Mouse (Mus musculus): Measurements from ENCODE around the gene Zmiz1.
A peak's percentile ranks its signal among the peaks of the same experiment; 100 is the strongest.

Gene Zmiz1

GRCm38 (mm10) chr14:25454066-25454760 is 4.8 kb upstream of the Zmiz1 start:
- DNase-seq (ENCODE audit: low spot score in 2 of 2) = no peak

- DNase-seq (ENCODE audit: low spot score in 2 of 2) = no peak
These were observed 2.1 kb upstream of the Zmiz1 start for GRCm38 (mm10) chr14:25456666-25457433.

- peak; percentile 83 to 87 for DNase-seq (ENCODE audit: low spot score in 2 of 2)
These were observed 1.5 kb upstream of the Zmiz1 start for GRCm38 (mm10) chr14:25457434-25457957.

GRCm38 (mm10) chr14:25458111-25459015 is 622 bp upstream of the Zmiz1 start:
- no peak for DNase-seq (ENCODE audit: low spot score in 2 of 2)

DNA sequence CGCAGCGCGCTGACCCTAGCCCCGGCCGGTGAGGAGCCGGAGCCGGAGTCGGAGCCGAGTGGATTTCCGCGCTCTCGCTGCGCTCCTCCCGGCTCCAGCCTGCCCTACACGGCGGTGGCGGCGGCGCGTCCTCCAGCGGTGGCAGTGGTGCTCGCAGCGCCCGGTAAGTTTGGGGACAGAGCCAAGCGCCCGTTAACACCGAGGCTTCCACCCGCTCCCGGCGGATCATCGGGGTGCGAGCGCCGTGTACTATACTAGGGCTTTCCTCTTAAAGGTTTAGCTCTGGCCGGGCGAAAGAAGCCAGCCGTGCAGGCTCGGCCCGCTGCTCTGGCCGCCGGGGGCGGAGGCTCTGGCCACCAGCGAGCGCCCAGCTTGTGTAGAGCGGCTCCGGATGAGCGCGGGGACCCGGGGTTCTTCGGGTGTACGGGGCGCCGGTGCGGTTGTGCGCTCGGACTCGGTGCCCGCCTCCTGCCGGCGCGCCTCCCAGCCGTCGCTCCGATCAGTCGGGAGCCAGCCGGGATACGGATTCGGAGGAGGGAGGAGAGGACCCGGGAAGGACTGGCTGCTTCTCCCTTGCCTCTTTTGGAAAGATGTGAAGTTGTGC is 511 bp downstream of the Zmiz1 start:
- DNase-seq (ENCODE audit: low spot score in 2 of 2) = peak in 1 of 2 experiments; percentile 63

DNA sequence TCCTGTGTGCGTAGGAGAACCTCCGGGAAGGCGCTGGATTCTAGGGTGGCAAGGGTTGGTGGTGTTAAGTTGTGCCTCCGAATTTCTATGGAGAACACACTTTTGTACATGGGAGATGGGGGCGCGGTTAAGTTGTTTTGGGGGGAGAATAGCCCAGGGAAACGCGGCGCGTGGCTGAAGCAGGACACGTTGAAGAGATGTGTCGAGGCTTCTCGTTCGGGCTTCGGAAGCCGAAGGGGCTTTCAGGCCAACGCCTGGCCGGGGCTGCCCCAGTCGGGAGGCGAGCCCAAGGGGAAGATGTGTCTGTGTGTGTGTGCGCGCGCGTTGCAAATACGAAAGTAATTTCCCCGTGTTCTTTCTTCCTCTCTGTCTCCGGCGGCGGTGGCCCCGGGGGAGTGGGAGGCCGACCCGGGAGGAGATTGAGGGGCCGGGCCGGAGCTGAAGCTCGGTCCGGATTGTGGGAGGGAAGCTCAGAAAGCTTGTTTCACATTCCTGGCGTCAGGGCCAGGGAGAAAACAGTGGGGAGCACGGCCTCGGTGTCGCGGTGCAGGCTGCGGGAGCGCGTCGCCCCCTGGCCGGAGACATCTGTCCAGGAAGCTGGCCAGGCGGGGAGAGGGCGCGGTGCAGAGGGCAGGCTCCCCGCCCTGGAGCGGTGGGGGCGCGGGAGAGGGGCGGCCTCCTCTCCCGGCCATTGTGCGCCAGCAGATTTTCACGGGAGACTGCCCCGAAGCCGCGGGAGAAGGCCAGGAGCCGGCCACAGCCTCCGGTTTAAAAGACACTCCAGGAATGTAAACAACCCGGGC is 1.2 kb downstream of the Zmiz1 start:
- DNase-seq (ENCODE audit: low spot score in 2 of 2) = no peak

GRCm38 (mm10) chr14:25460801-25461675 is 2.1 kb downstream of the Zmiz1 start:
- peak in 1 of 2 experiments; percentile 41 for DNase-seq (ENCODE audit: low spot score in 2 of 2)

- DNase-seq (ENCODE audit: low spot score in 2 of 2) = no peak
These were observed 2.8 kb downstream of the Zmiz1 start for GRCm38 (mm10) chr14:25461676-25462385.

- no peak for DNase-seq (ENCODE audit: low spot score in 2 of 2)
These were observed 4.0 kb downstream of the Zmiz1 start for GRCm38 (mm10) chr14:25462975-25463374.

DNA sequence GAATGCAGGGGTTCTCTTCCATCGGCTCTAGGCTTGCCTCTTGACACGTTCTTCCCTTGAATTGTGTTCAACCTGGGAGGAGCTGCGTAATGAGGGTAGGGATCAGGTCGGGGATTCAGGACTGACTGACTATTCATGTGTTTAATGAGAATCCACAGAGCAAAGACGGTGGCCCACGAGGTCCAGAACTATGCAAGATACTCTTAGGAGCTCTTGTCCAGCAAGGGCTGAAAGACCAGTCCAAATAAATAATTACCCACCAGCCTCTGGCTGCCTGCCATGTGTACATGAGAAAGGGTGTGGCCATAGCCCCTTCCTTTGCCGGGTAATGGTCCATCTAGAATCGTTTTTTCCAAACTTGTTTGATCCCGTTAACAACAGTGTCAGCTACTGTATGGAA is 4.9 kb downstream of the Zmiz1 start:
- DNase-seq (ENCODE audit: low spot score in 2 of 2) = no peak

DNA sequence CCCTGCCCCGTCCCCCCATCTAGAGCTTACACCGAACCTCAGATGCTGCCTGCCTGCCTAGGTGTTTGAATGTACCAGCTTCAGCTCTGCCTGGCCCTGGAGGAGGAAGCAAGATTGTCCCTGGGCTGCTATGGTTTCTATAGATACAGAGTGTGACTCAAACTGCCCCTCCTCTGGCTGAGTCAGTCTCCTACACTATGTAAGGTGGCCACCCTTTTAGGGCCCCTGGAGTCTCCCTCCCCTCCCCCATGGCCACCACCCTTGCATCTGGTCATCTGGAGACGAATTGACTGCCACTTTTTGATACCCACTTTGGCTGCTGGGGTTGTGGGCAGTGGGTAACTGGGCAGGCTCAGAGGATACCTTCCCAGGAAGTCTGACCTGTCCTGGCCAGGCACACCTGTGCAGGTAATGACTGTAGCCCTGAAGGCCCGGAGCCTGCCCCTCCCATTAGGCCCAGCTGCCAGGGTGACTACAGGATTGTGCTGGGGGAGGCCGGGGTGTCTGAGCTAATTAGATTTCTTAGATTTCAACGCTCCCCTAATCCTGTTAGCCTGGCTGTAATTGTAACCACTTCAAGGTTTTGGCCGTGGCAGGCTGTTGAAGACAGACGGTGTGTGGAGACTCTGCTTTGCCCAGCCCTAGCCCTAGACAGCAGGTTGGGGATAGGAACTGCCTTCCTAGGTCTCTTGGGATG is 5.8 kb downstream of the Zmiz1 start:
- DNase-seq (ENCODE audit: low spot score in 2 of 2) = no peak

DNA sequence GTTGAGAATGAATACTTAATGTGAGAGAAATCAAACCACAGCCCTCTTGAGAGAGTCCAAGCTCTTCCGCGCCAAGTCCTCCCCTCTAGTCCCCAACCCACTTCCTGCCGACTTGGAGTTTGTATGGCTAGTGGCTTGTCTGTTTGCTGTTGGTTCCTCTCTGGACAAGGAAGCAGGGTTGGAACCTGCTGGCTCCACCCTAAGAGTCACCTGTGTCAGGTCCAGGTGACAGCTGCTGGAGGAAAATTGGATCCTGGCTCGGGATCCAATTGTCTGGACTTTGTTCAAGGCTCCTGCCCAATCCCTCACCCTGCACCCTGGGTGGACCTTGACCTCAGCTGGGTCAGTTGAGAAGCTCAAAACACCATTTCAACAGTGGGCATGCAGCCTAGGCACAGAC is 7.4 kb downstream of the Zmiz1 start:
- no peak for DNase-seq (ENCODE audit: low spot score in 2 of 2)

DNA sequence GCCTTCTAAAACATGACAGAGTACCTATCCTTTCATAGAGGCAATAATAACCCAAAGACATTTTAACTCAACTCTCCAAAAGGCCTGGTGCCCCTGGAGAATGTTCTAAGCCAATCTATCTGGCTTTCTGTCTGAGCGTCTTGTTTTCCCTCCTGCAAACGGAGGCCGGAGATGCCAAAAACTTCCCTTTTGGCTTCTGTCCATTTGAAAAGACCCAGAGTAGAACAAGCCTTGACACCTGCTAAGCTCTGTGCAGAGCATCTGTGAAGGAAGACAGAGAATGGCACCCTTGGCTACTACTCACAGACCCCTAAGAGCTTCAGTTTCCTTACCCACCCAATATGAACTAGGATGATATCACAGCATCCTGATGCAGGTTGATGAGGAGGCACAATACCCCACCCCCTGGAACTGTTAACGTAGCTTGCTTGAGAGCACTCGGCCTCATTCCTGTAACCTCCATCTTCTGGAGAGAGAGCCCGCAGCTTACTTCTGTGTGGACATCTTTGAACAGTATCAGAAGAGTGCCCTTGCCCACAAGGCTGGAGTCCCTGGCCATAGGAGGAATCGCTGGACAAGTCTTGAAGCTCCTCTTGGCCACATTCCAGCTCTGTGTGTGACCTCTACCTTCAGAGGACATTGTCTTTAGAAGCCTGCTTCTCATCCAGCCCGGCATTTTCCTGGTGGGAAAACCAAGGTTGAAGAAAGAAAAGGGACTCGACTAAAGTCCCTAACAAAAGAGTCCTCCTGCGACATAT is 9.1 kb downstream of the Zmiz1 start:
- DNase-seq (ENCODE audit: low spot score in 2 of 2) = no peak

DNA sequence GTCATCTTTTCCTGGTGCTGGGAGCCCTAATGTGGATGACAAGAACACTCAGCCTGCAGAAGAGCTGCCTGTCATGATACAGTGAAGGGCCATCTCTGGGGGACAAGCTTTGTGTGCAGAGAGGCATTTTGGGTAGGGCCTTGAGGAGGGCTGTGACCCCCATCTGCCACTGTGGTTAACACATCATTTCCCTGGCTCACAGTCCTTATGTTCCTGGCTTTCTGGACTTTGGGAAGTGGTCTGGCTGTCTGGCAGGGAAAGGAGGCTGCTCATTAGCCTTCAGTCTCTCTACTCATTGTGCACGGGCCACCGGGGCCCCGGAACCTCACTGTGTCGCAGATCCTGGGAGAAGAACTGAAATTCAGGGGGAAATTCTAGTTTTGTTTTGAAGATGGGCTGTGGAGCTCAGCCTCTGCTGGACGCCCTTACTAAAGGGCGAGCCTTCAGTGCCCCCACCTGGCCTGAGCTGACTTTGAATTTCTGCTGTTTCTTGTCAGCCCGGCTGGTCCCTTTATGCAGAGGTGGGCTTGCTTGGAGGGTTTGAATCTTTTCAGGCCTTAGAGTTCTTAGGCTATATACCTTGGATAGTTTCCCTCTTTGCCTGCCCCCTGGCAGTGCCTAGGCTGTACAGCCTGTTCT is 10.0 kb downstream of the Zmiz1 start:
- DNase-seq (ENCODE audit: low spot score in 2 of 2) = no peak

GRCm38 (mm10) chr14:25470224-25470805 is 11.3 kb downstream of the Zmiz1 start:
- no peak for DNase-seq (ENCODE audit: low spot score in 2 of 2)

- DNase-seq (ENCODE audit: low spot score in 2 of 2) = no peak
These were observed 12.1 kb downstream of the Zmiz1 start for GRCm38 (mm10) chr14:25471035-25471434.

Measured in frontal cortex, postnatal 14 days (tissue).